Mouse (Mus musculus): Measurements from ENCODE around the gene Sac3d1. TPM values are rescaled to one million over a fixed set of nuclear protein-coding genes. Genes with fewer than 3 reads are reported as not detected.
A peak's percentile ranks its signal among the peaks of the same experiment; 100 is the strongest.

Gene Sac3d1
- total RNA-seq, 2 experiments from 2014 or later, result 17.4 to 17.6 TPM

DNA sequence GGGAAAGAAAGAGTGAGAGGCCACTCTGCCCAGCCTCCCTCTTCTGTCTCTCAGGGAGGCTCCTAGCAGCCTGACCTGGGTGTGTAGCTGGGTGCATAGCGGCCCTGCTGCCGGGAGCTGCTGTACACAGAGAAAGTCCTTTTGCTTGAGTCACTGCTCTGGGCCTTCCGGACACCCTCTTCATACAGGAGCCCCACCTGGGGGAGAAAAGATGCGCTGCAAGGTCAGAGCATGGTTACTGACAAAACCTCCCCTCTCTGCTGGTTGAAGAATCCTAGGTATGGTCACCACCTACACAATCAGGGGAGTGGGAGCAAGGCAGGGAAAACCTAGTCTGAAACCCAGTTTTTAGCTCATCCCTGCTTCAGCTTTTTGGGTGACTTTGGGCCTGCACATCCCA, 49.5 kb downstream of the Sac3d1 start:
- no peak for DNase-seq

DNA sequence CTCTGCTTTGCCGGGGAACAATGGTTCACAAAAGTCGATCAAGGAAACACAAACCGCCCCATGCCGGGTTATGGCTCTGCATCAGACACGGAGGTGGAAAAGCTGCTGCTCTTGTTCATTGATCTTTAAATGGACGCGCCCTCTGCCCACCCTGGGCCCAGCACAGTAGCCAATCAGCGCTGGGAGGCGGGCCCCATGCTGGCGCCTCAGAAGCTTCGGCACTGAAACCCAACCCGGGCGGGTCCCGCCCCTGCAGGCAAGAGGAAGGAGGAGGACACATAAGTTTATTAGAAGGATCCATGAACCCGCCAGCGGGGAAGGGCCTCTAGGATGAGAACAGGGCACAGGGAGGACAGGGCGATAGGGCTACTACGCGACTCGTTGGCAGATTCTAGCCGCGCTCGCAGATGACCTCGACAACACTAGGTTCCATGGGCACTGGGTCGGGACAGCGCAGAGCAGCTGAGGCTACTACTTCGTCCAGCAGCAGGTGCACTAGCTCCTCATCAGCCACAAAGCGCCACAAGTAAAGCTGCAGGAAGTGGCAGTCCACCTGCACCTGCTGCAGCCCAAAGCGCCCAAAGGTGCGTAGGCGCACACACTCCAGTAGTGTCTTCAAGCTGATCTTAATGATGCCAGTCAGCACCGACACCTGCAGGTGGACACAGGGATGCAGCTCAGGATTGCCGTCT, 50.6 kb downstream of the Sac3d1 start, which contains the start of gene Tm7sf2:
Gene Tm7sf2, minus strand, starts transcription at position 650 of the 692 bp plus-strand sequence.
- peak; percentile 91 for DNase-seq

DNA sequence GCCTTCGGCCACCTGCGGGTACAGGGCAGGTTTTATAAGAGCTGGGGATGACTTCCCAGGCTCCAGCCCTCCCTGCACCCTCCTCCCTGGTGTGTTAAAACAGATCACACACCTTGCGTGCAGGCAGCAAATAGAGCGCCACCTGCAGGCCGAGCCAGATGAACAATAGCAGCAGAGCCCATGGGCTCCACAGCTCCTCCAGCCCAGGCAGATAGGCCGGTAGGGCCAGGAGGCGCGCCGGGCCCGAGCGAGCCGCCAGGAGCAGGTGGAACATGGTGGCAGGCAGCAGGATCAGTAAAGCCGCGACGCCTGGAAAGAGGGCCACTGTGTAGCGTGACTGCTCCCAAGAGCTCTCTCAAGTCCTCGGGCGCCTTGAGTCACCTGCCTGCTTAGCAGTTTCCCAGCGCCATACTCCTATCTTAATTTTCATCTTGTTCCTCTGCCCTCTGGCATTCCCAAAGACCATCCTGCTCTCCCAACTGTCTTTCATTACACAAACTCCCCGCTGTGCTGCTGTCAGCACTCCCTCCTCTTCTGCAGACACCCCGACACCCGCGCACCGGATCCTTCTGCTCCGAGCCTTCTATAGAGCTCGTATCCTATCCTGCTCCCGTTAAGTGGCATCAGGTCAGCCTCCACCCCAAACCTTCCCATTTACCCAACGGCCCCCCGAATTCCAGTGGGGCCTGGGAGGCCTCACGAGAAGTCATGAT, 51.3 kb downstream of the Sac3d1 start:
- peak; percentile 86 for DNase-seq

DNA sequence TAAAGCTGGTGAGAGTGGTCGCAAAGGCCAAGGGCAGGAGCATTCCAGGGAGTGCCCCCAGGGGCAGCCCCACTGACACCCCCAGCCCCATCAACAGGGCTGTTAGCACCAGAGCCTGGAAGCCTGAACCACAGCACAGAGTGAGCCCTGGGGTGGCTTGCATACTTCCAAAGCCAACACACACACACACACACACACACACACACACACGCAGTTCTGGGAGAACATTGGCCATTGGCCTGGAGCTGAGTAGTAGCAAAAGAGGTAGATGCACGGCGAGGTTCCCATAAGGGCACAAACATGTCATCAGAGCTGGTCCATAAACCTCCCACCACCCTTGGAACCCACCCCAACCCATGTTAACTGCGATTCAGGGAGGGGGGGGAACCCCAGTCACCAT, 51.9 kb downstream of the Sac3d1 start:
- DNase-seq, result no peak

Other genes starting within 250 kb of the Sac3d1 start
- 10 to 100 TPM; 18.6 to 20.9 TPM for gene Frmd8, start 243.4 kb downstream of the Sac3d1 start, total RNA-seq (2021)
- gene Slc25a45, start 240.8 kb downstream of the Sac3d1 start, total RNA-seq (2021), result 1 to 10 TPM; 5.4 to 6.2 TPM
- gene Tigd3, start 224.5 kb downstream of the Sac3d1 start, total RNA-seq (2021), result 1 to 10 TPM; 2.0 TPM
- gene Dpf2, start 205.6 kb downstream of the Sac3d1 start, total RNA-seq (2021), result 100 to 1,000 TPM; 111 to 119 TPM
- 10 to 100 TPM; 14.2 to 14.7 TPM for gene Cdc42ep2, start 193.8 kb downstream of the Sac3d1 start, total RNA-seq (2021)
- 10 to 100 TPM; 32.9 to 37.1 TPM for gene Pola2, start 154.4 kb downstream of the Sac3d1 start, total RNA-seq (2021)
- not detected for gene Slc22a20, start 132.5 kb downstream of the Sac3d1 start, total RNA-seq (2021)
- gene Capn1, start 102.8 kb downstream of the Sac3d1 start, total RNA-seq (2021), result 10 to 100 TPM; 27.4 to 29.1 TPM
- 10 to 100 TPM; 16.2 to 16.4 TPM for gene Syvn1, start 72.1 kb downstream of the Sac3d1 start, total RNA-seq (2021)
- gene Mrpl49, start 60.9 kb downstream of the Sac3d1 start, total RNA-seq (2021), result 10 to 100 TPM; 37.8 to 41.7 TPM
- 100 to 1,000 TPM; 802 to 870 TPM for gene Fau, start 60.8 kb downstream of the Sac3d1 start, total RNA-seq (2021)
- 10 to 100 TPM; 16.2 to 16.7 TPM for gene Znhit2, start 57.5 kb downstream of the Sac3d1 start, total RNA-seq (2021)
- 1 to 10 TPM; 5.0 to 5.9 TPM for gene Tm7sf2, start 50.3 kb downstream of the Sac3d1 start, total RNA-seq (2021)
- gene Vps51, start 41.4 kb downstream of the Sac3d1 start, total RNA-seq (2021), result 10 to 100 TPM; 38.0 to 40.0 TPM
- gene Tmem262, start 38.6 kb downstream of the Sac3d1 start, total RNA-seq (2021), result not detected
- under 1 TPM in 1 of 2 experiments, not detected in 1; 0.41 TPM for gene Gm28374, start 36.4 kb downstream of the Sac3d1 start, total RNA-seq (2021)
- 10 to 100 TPM; 25.8 to 28.3 TPM for gene Zfpl1, start 33.7 kb downstream of the Sac3d1 start, total RNA-seq (2021)
- 10 to 100 TPM; 12.8 to 14.8 TPM for gene Cdca5, start 33.7 kb downstream of the Sac3d1 start, total RNA-seq (2021)
- gene AC131692.1, start 24.2 kb downstream of the Sac3d1 start, total RNA-seq (2021), result under 1 TPM; 0.60 to 0.68 TPM
- gene Naaladl1, start 12.9 kb downstream of the Sac3d1 start, total RNA-seq (2021), result under 1 TPM; 0.50 to 0.52 TPM
- gene Snx15, start 9.7 kb upstream of the Sac3d1 start, total RNA-seq (2021), result 10 to 100 TPM; 13.4 to 13.7 TPM
- gene Batf2, start 22.3 kb upstream of the Sac3d1 start, total RNA-seq (2021), result under 1 TPM; 0.21 to 0.38 TPM
- 10 to 100 TPM; 62.3 to 62.8 TPM for gene Arl2, start 22.9 kb upstream of the Sac3d1 start, total RNA-seq (2021)
- gene Majin, start 65.7 kb upstream of the Sac3d1 start, total RNA-seq (2021), result not detected
- gene Gpha2, start 107.7 kb upstream of the Sac3d1 start, total RNA-seq (2021), result not detected
- 10 to 100 TPM; 30.1 to 30.2 TPM for gene Ppp2r5b, start 117.2 kb upstream of the Sac3d1 start, total RNA-seq (2021)
- gene Atg2a, start 123.0 kb upstream of the Sac3d1 start, total RNA-seq (2021), result 10 to 100 TPM; 15.9 to 16.2 TPM
- 100 to 1,000 TPM in 1 of 2 experiments, 10 to 100 TPM in 1; 97.8 to 114 TPM for gene Ehd1, start 158.1 kb upstream of the Sac3d1 start, total RNA-seq (2021)
- 1 to 10 TPM; 8.2 to 10.0 TPM for gene Cdc42bpg, start 187.8 kb upstream of the Sac3d1 start, total RNA-seq (2021)
- 10 to 100 TPM; 16.6 to 18.5 TPM for gene Men1, start 216.3 kb upstream of the Sac3d1 start, total RNA-seq (2021)
- 10 to 100 TPM; 37.5 to 42.8 TPM for gene Map4k2, start 222.5 kb upstream of the Sac3d1 start, total RNA-seq (2021)
- 100 to 1,000 TPM; 181 to 188 TPM for gene Sf1, start 245.0 kb upstream of the Sac3d1 start, total RNA-seq (2021)

Measured in heart, postnatal 4 days (tissue).